Mouse (Mus musculus) heart, embryonic 15.5 days (tissue): ENCODE data around the gene Pum2. TPM values are rescaled to one million over a fixed set of nuclear protein-coding genes. Genes with fewer than 3 reads are reported as not detected.

Experiments
- polyA plus RNA-seq: library from polyadenylated mRNA; unstranded; fragments of >200 nt; fragmentation: Nextera tagmentation; extraction: Ambion mirVana; gene quantifications from 2 replicates; pipeline ENCODE4 v1.2.1, GENCODE M21; 2015

The Pum2 gene
- polyA plus RNA-seq, 1 experiment from 2014 or later: 24.4 TPM

Other genes with a start within 250 kb of the Pum2 start
- 35.4 and 40.6 TPM in 2 replicates for gene Rhob, start 174.1 kb upstream of the Pum2 start, polyA plus RNA-seq
- not detected in 2 replicates for gene Slc7a15, start 75.1 kb upstream of the Pum2 start, polyA plus RNA-seq
- gene Sdc1, start 97.2 kb downstream of the Pum2 start, polyA plus RNA-seq: 33.9 and 48.6 TPM in 2 replicates
- 287 and 312 TPM in 2 replicates for gene Laptm4a, start 247.5 kb downstream of the Pum2 start, polyA plus RNA-seq